Mouse (Mus musculus) ES-E14 (cell line): ENCODE measurements around the gene Olig2. TPM values are rescaled to one million over a fixed set of nuclear protein-coding genes. Genes with fewer than 3 reads are reported as not detected.
A peak's percentile ranks its signal among the peaks of the same experiment; 100 is the strongest.

Experiments used
- DNase-seq: peaks from one replicate; pipeline ENCODE4 v3.0.0-alpha.2; 2013; ENCODE audit warnings: low read depth, low spot score
- H3K27ac ChIP-seq: 2 replicates; pipeline ENCODE4 v1.5.1; 2012; ENCODE audit warnings: low read depth, mild to moderate bottlenecking, low read length, moderate library complexity, mixed read lengths; ENCODE audit not compliant: poor library complexity, insufficient read depth, severe bottlenecking
- H3K36me3 ChIP-seq: 2 replicates; pipeline ENCODE4 v1.6.1; 2012; ENCODE audit warnings: mild to moderate bottlenecking, low read length, moderate library complexity, mixed read lengths; ENCODE audit not compliant: control insufficient read depth, poor library complexity, insufficient read depth, severe bottlenecking
- H3K4me1 ChIP-seq, 2 experiments: fragments of 150-350 bp in 1 of 2; sonication (generic) in 1 of 2; 2 replicates each; pipeline ENCODE4 v1.6.1; 2012; ENCODE audit warnings: low read length in 2 of 2, mild to moderate bottlenecking in 1 of 2, mixed read lengths in 1 of 2; ENCODE audit not compliant: control insufficient read depth in 2 of 2, insufficient read depth in 2 of 2, poor library complexity in 1 of 2
- H3K4me3 ChIP-seq, 2 experiments: fragments of 150-350 bp in 1 of 2; sonication (generic) in 1 of 2; 2 replicates each; pipeline ENCODE4 v1.5.1; 2012; ENCODE audit warnings: low read length in 2 of 2, low read depth in 1 of 2, mild to moderate bottlenecking in 1 of 2, mixed read lengths in 1 of 2; ENCODE audit not compliant: insufficient read depth in 1 of 2, poor library complexity in 1 of 2, severe bottlenecking in 1 of 2
- H3K9ac ChIP-seq: 2 replicates; pipeline ENCODE4 v1.6.1; 2012; ENCODE audit warnings: low read depth, mild to moderate bottlenecking, low read length, mixed read lengths; ENCODE audit not compliant: poor library complexity, insufficient read depth, severe bottlenecking
- H3K9me3 ChIP-seq: fragments of 150-350 bp; sonication (generic); 2 replicates; pipeline ENCODE4 v1.6.1; 2012; ENCODE audit warnings: low read depth, mild to moderate bottlenecking, low read length; ENCODE audit not compliant: control insufficient read depth, insufficient read depth
- CHD2 ChIP-seq: IDR thresholded peaks from 2 replicates; pipeline ENCODE4 v1.6.1; 2014; ENCODE audit warnings: mild to moderate bottlenecking, low read depth, low read length, inconsistent platforms
- HCFC1 ChIP-seq: IDR thresholded peaks from 2 replicates; pipeline ENCODE4 v1.6.1; 2012; ENCODE audit warnings: low read length, inconsistent platforms, borderline replicate concordance; ENCODE audit not compliant: insufficient read depth
- MAFK ChIP-seq: IDR thresholded peaks from 2 replicates; pipeline ENCODE4 v1.6.1; 2014; ENCODE audit warnings: mild to moderate bottlenecking, low read depth, low read length, inconsistent platforms; ENCODE audit not compliant: insufficient read depth
- ZC3H11A ChIP-seq: IDR thresholded peaks from 2 replicates; pipeline ENCODE4 v1.6.1; 2012; ENCODE audit warnings: low read depth, mild to moderate bottlenecking, inconsistent platforms, low read length, borderline replicate concordance
- ZNF384 ChIP-seq: IDR thresholded peaks from 2 replicates; pipeline ENCODE4 v1.6.1; 2012; ENCODE audit warnings: low read depth, low read length, inconsistent platforms
- in situ Hi-C, 2 experiments: fragments of 600-800 bp; cut with MboI; formaldehyde crosslinking; loops; one replicate each; pipeline ENCODE4 v1.15.1; 2025; ENCODE audit warnings: low sequenced_read_pairs in 2 of 2, inconsistent platforms in 1 of 2; ENCODE audit not compliant: unreplicated experiment in 2 of 2
- total RNA-seq: library from RNA; depleted of rRNA; stranded (reverse); fragments of 300-350 nt; gene quantifications from 2 replicates; pipeline ENCODE4 v1.2.3, GENCODE M21; 2012

Gene Olig2
- total RNA-seq, 1 experiment, result 0.09 TPM

- no peak overlapping the region for H3K27ac ChIP-seq
These were observed 37.4 kb downstream of the Olig2 start for GRCm38 (mm10) chr16:91262467-91263220.

GRCm38 (mm10) chr16:91265972-91266371 lies 40.7 kb downstream of the Olig2 start:
- DNase-seq, result no peak
- Histone ChIP-seq H3K36me3 (no peaks in the 10 kb centered on the region), H3K4me1 (no peaks in the 10 kb centered on the region), H3K9me3 (no peaks in the 10 kb centered on the region), H3K27ac (no peak overlapping the region), H3K4me3 (no peak overlapping the region), H3K9ac (no peak overlapping the region)
- in situ Hi-C loops, result no loop called here
- TF ChIP-seq MAFK, result no peak
- no peak for TF ChIP-seq ZC3H11A
- no peak for TF ChIP-seq CHD2
- no peak for TF ChIP-seq ZNF384
- TF ChIP-seq HCFC1, result no peak

More at GRCm38 (mm10) chr16:91262467-91263220, 37.4 kb downstream of the Olig2 start:
- Histone ChIP-seq H3K4me3 (no peak overlapping the region), H3K9ac (no peak overlapping the region), H3K4me1 (no peaks in the 10 kb centered on the region), H3K9me3 (no peaks in the 10 kb centered on the region), H3K36me3 (no peaks in the 10 kb centered on the region)
- in situ Hi-C loops, result no loop called here
- DNase-seq, result no peak
- TF ChIP-seq CHD2 (no peak), MAFK (no peak), ZNF384 (no peak), ZC3H11A (no peak), HCFC1 (no peak)

- no peak for DNase-seq
- Histone ChIP-seq H3K4me3 (peak overlapping the region in 1 of 2 experiments; percentile 69; a peak in 1 of 4 replicates), H3K36me3 (no peaks in the 10 kb centered on the region), H3K27ac (no peak overlapping the region), H3K9me3 (no peaks in the 10 kb centered on the region), H3K4me1 (no peaks in the 10 kb centered on the region; a peak in 1 of 4 replicates), H3K9ac (no peak overlapping the region)
- TF ChIP-seq CHD2, result no peak
- TF ChIP-seq ZC3H11A, result no peak
- no peak for TF ChIP-seq HCFC1
- TF ChIP-seq ZNF384, result no peak
- no peak for TF ChIP-seq MAFK
- in situ Hi-C loops, result no loop called here
These were observed 43.6 kb downstream of the Olig2 start for GRCm38 (mm10) chr16:91268724-91269452.

DNA sequence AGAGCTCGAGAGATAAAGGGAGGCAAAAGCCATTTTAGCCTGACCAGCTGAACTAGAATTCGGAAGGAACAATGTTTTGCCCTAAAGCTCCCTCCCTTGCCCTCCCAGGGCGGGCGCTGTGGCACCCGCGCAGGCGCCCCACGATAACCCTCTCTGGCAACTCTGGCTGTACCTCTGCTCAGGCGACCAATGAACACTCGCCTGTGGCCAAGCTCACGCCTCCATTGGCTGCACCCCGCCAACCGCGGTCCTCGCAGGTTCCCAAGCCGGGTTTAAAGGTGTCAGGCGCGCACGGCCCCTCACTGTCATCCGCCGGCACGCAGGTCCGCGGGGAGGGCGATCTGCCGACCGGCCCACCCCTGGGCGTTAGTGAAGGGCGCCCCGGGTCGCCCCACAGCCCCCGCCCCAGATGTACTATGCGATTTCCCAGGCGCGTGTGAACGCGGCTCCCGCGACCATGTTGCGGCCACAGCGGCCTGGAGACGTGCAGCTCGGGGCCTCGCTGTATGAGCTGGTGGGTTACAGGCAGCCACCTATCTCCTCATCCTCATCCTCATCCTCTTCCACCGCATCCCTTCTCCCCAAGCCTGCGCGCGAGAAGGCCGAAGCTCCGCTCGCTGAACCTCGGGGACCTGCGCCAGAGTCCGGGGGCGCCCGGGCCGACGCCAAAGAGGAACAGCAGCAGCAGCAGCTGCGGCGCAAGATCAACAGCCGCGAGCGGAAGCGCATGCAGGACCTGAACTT lies 44.4 kb downstream of the Olig2 start, which contains the start of gene Olig1:
Gene Olig1, plus strand, starts transcription at position 305 of the 744 bp plus-strand sequence.
- in situ Hi-C loops, result no loop called here

More for the DNA sequence above, 44.4 kb downstream of the Olig2 start, which contains the start of gene Olig1:
- Histone ChIP-seq H3K4me3 (peak within 1 kb of the TSS; percentile 69 to 70), H3K4me1 (no peaks in the 10 kb centered on the region; a peak in 1 of 4 replicates), H3K36me3 (no peaks in the 10 kb centered on the region), H3K9ac (peak within 1 kb of the TSS; percentile 62), H3K9me3 (no peaks in the 10 kb centered on the region), H3K27ac (no peak within 1 kb of the TSS)
- DNase-seq, result peak; percentile 66
- TF ChIP-seq ZC3H11A (no peak), MAFK (no peak), CHD2 (0 out of 2 replicates have a peak, but pooled peaks have one; percentile 43)
